Mouse (Mus musculus) intestine, embryonic 16.5 days (tissue): ENCODE measurements around the gene Cuedc1. TPM values are rescaled to one million over a fixed set of nuclear protein-coding genes. Genes with fewer than 3 reads are reported as not detected.

ENCODE experiments used
- ATAC-seq: fragments of 200-750 bp; cut with Nextera tagmentation; 2 replicates; pipeline ENCODE4 v1.8.0; 2017; ENCODE audit warnings: moderate TSS enrichment, moderate library complexity
- H3K27ac ChIP-seq: fragments of 300-500 bp; sonication (generic); 2 replicates; pipeline ENCODE4 v1.5.1; 2014; ENCODE audit warnings: mild to moderate bottlenecking, low read length
- H3K27me3 ChIP-seq: fragments of 300-500 bp; sonication (generic); replicated peaks from 2 replicates; pipeline ENCODE4 v1.6.1; 2014; ENCODE audit warnings: low read length, control low read depth, mixed read lengths; ENCODE audit not compliant: control insufficient read depth, insufficient read depth
- H3K36me3 ChIP-seq: fragments of 300-500 bp; sonication (generic); 2 replicates; pipeline ENCODE4 v1.6.1; 2014; ENCODE audit warnings: low read length, control low read depth; ENCODE audit not compliant: control insufficient read depth, insufficient read depth
- H3K4me1 ChIP-seq: fragments of 300-500 bp; sonication (generic); 2 replicates; pipeline ENCODE4 v1.6.1; 2014; ENCODE audit warnings: low read length, control low read depth, mixed read lengths; ENCODE audit not compliant: control insufficient read depth, insufficient read depth
- H3K4me2 ChIP-seq: fragments of 300-500 bp; sonication (generic); 2 replicates; pipeline ENCODE4 v1.6.1; 2014; ENCODE audit warnings: low read depth, low read length, control low read depth
- H3K4me3 ChIP-seq: fragments of 300-500 bp; sonication (generic); 2 replicates; pipeline ENCODE4 v1.5.1; 2014; ENCODE audit warnings: mild to moderate bottlenecking, low read length
- H3K9ac ChIP-seq: fragments of 300-500 bp; sonication (generic); 2 replicates; pipeline ENCODE4 v1.6.1; 2014; ENCODE audit warnings: low read depth, low read length
- H3K9me3 ChIP-seq: fragments of 300-500 bp; sonication (generic); 2 replicates; pipeline ENCODE4 v1.6.1; 2016; ENCODE audit warnings: low read length, control low read depth; ENCODE audit not compliant: control insufficient read depth
- WGBS: fragments of 180-500 bp; shearing (Covaris S2); extraction: QIAGEN DNeasy Blood & Tissue Kit; methylation state at CpG from one replicate; pipeline ENCODE4 v1.1.7; 2014; 5-methylcytosine and 5-hydroxymethylcytosine counted together
- polyA plus RNA-seq: library from polyadenylated mRNA; unstranded; fragments of >200 nt; fragmentation: Nextera tagmentation; extraction: Ambion mirVana; gene quantifications from 2 replicates; pipeline ENCODE4 v1.2.1, GENCODE M21; 2015

Cuedc1 gene
- polyA plus RNA-seq, 1 experiment from 2014 or later = 8.5 TPM

DNA sequence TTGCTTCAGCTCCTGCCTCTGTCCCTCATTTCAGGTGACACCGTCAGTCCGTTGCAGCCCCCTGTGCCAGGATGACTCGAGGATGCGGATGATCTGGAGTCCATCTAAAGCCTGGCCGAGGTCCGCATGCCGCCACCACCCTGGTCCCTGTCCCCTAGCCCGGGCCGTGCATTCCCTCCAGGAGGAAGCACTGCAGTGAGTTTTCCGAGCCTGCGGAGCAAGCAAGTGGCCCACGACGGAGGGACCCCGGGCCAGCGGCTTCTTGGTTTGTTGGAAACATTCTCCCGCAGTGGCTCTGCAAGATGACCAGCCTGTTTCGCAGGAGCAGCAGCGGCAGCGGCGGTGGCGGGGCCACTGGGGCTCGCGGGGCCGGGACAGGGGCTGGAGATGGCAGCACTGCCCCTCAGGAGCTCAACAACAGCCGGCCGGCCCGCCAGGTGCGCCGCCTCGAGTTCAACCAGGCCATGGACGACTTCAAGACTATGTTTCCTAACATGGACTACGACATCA, 71.7 kb downstream of the Cuedc1 start:
- no peaks in the 10 kb centered on the region for H3K36me3 ChIP-seq
- 35% methylated on average over 32 of the region's 32 CpGs for WGBS
- no peaks in the 10 kb centered on the region for H3K9me3 ChIP-seq
- no peak overlapping the region for H3K4me3 ChIP-seq
- peaks cover 42% of the 10 kb centered on the region for H3K4me1 ChIP-seq
- 0 out of 2 replicates have a peak, but pooled peaks cover 2% of the 10 kb centered on the region for H3K27me3 ChIP-seq
- H3K27ac ChIP-seq = no peak overlapping the region
- no peak overlapping the region for H3K4me2 ChIP-seq
- no peak for ATAC-seq
- H3K9ac ChIP-seq = 0 out of 2 replicates have a peak overlapping the region, but pooled peaks have one; percentile 33

DNA sequence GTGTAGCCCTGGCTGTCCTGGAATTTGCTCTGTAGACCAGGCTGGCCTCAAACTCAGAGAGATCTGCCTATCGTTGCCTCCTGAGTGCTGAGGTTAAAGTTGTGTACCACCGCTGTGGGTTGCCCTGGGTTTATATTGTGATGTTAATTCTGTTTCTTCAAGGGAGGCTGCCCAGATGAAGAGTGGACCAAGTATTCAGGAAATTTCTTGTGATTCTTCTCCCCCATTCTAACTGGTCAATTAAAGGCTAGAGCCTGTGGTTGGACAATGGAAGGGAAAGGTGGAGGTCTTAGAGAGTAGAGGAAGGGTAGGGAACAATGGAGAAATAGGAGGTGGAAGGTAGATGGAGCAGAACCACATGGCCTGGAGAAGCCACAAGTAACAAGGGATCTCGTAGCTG, 72.7 kb downstream of the Cuedc1 start:
- H3K36me3 ChIP-seq = no peaks in the 10 kb centered on the region
- H3K9ac ChIP-seq = no peak overlapping the region
- no peak for ATAC-seq
- WGBS = 80% methylated on average over 3 of the region's 3 CpGs
- H3K4me1 ChIP-seq = peaks cover 35% of the 10 kb centered on the region
- no peak overlapping the region for H3K4me2 ChIP-seq
- H3K9me3 ChIP-seq = no peaks in the 10 kb centered on the region
- H3K27me3 ChIP-seq = 0 out of 2 replicates have a peak, but pooled peaks cover 2% of the 10 kb centered on the region
- H3K4me3 ChIP-seq = no peak overlapping the region
- H3K27ac ChIP-seq = no peak overlapping the region

DNA sequence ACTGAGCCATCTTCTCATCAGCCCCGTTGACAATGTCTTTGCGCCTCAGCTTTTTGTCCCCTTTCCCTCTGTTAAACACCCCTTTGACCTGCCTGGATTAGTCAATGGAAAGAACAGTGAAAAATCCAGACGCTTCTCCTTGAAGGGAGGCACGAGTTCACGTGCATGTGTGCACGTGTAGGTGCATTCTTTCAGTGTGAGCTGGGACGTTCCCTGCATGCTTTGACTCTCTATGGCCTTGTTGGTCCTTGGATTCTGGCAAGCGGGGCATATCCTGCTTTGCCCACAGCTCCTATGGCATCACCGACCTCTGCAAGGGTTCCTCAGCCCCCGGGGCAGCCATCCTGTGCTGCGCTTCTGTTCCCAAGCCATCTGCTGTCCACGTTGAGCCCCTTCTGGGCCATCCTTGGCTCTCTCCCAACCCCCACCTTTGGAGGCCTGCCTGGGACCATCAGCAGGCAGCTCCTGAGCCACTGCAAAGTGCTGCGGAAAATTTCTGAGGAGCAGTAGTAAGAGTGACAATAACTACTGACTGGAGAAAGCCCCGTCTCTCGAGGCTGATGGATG, 74.1 kb downstream of the Cuedc1 start:
- H3K27me3 ChIP-seq = 0 out of 2 replicates have a peak, but pooled peaks cover 2% of the 10 kb centered on the region
- peak overlapping the region; percentile 28; the same call in 1 of the 2 replicates for H3K9ac ChIP-seq
- H3K4me2 ChIP-seq = no peak overlapping the region
- peaks cover 28% of the 10 kb centered on the region for H3K4me1 ChIP-seq
- H3K9me3 ChIP-seq = no peaks in the 10 kb centered on the region
- H3K4me3 ChIP-seq = no peak overlapping the region
- no peaks in the 10 kb centered on the region for H3K36me3 ChIP-seq
- ATAC-seq = no peak
- 58% methylated on average over 15 of the region's 15 CpGs for WGBS
- peak overlapping the region; percentile 74 for H3K27ac ChIP-seq

DNA sequence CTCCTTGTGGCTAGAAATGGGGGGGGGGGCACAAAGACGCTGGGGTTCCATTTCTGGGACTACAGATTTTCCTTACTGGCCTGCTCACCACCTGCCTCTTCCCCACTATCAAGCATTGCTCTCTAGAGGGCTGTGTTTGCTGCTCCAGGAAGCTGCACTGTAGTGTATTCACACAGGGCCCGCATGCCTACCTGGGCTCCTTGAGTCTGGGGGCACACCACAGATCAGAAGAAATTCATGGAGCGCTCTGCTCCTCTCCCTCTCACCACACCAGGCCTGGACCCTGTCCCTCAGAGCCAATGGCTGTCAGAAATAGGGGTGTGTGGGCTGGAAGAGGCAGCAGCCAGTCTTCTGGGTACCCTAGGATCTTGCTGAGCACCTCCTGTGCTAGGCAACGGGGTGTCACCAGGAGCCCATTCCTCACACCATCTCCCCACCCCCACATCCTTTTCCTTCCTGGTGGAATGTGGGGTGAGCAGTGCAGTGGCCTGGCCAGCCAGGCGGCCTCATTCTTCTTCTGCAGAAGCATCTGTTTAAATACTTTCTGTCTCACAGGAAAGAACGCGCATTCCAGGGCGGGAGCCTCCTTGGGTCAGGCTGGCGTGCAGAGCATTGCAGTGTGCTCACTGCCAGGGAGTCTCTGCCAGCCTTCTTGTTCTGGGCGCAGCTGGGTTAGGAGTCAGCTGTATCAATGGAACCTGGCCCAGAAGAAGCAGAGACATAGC, 74.9 kb downstream of the Cuedc1 start:
- Histone ChIP-seq H3K27ac (peak overlapping the region; percentile 74), H3K27me3 (0 out of 2 replicates have a peak, but pooled peaks cover 2% of the 10 kb centered on the region), H3K4me1 (peaks cover 28% of the 10 kb centered on the region), H3K4me2 (peak overlapping the region; percentile 5; the same call in 1 of the 2 replicates), H3K36me3 (no peaks in the 10 kb centered on the region), H3K9me3 (no peaks in the 10 kb centered on the region), H3K4me3 (no peak overlapping the region), H3K9ac (peak overlapping the region; percentile 9; the same call in 1 of the 2 replicates)
- ATAC-seq = peak; percentile 78
- WGBS = 31% methylated on average over 10 of the region's 10 CpGs

DNA sequence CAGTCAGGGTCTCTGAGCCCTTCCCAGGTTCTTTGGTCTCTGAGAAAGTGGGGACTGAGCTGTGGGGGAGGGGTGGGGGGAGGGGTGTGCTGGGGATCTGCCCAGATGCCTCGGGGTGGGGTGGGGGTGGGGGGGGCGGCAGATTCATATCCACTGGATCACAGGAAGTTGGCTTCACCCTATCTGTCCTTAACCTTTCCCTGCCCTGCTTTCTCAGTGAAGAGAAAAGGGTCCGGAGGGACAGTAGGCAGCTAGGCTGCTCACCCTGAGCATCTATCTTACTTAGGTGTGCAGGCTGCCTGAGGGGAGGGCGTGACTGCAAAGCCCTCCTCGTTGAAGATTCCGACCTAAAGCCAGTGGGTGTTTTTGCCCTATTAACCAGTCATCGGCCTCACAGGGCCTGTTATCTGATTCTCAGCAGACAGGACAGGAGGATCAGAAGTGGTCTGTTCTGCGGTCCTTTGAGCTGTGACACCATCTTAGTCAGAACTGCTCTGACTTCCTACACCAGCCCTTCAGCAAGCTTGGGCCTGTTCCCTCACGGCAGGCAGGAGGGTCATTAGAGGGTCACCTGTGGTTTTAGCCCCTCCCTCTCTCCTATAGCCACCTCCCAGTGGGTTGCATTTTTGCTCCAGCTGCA, 75.6 kb downstream of the Cuedc1 start:
- Histone ChIP-seq H3K36me3 (no peaks in the 10 kb centered on the region), H3K4me3 (no peak overlapping the region), H3K9me3 (no peaks in the 10 kb centered on the region), H3K4me1 (peaks cover 28% of the 10 kb centered on the region), H3K4me2 (no peak overlapping the region), H3K27me3 (0 out of 2 replicates have a peak, but pooled peaks cover 2% of the 10 kb centered on the region), H3K9ac (peak overlapping the region; percentile 9; the same call in 1 of the 2 replicates), H3K27ac (peak overlapping the region; percentile 74)
- 19% methylated on average over 8 of the region's 9 CpGs for WGBS
- ATAC-seq = peak; percentile 37

DNA sequence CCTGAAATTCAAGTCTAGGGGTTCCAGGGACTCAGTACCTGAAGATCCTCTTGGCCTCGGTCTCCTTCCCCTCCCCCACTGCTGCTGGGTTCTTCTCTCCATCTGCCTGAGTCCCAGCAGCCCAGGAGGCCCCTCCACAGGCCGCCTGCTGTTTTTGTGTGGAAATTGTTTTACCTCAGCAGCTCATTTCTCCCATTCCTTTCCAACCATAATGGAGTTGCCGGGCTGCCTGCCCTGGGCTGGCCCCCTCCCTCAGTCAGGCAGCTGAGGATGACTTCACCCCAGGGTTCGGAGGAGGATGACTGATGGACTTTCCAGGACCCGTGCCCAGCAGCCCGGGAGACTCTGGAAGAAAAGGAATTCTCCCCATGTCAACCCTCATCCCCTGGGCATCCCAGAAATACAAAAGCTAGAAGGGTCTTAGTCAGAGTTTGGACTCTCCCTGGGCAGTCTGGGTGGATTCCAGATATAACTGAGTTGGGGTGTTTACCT, 82.7 kb downstream of the Cuedc1 start:
- Histone ChIP-seq H3K36me3 (no peaks in the 10 kb centered on the region), H3K4me2 (0 out of 2 replicates have a peak overlapping the region, but pooled peaks have one; percentile 1), H3K4me1 (peaks cover 27% of the 10 kb centered on the region), H3K9me3 (no peaks in the 10 kb centered on the region), H3K27me3 (no peaks in the 10 kb centered on the region), H3K27ac (peak overlapping the region; percentile 91), H3K4me3 (no peak overlapping the region), H3K9ac (peak overlapping the region; percentile 1)
- ATAC-seq = peak; percentile 59
- WGBS = 25% methylated on average over 6 of the region's 6 CpGs

DNA sequence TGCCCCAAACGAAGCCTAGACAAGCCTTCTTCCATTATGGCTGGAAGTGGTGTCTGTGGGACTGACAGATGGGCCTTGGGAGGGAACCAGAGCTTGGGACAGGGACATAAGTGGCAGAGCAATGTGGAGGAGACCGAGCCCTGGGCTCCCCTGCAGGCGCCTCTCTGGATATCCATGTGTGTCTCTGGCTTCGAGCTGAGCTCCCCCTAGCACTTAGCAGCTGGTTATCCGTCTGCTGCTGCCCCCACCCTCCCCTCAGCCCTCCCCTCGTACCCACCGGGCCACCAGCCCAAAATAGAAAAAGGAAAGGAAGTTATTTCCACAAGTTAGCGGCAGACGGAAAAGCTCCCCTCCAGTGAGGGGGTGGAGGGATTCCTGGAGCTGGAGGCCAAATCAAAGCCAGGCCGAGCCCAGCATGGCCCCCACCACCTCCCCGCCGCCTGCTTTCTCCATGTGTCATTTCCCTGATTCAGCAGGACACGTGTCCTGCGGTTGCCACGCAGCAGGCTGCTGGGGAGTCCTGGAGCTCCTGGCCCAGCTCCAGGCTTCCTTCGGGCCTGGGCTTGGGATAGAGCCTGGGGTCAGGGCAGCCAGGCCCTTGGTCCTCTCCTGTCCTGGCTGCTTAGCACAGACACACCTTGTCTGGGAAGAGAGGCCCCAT, 83.2 kb downstream of the Cuedc1 start:
- H3K4me1 ChIP-seq = peaks cover 29% of the 10 kb centered on the region
- H3K27ac ChIP-seq = peak overlapping the region; percentile 91
- H3K27me3 ChIP-seq = no peaks in the 10 kb centered on the region
- ATAC-seq = peak; percentile 89
- WGBS = 23% methylated on average over 16 of the region's 16 CpGs
- no peak overlapping the region for H3K4me3 ChIP-seq
- no peaks in the 10 kb centered on the region for H3K36me3 ChIP-seq
- peak overlapping the region; percentile 1; the same call in 1 of the 2 replicates for H3K9ac ChIP-seq
- H3K4me2 ChIP-seq = peak overlapping the region; percentile 1; the same call in 1 of the 2 replicates
- H3K9me3 ChIP-seq = no peaks in the 10 kb centered on the region

DNA sequence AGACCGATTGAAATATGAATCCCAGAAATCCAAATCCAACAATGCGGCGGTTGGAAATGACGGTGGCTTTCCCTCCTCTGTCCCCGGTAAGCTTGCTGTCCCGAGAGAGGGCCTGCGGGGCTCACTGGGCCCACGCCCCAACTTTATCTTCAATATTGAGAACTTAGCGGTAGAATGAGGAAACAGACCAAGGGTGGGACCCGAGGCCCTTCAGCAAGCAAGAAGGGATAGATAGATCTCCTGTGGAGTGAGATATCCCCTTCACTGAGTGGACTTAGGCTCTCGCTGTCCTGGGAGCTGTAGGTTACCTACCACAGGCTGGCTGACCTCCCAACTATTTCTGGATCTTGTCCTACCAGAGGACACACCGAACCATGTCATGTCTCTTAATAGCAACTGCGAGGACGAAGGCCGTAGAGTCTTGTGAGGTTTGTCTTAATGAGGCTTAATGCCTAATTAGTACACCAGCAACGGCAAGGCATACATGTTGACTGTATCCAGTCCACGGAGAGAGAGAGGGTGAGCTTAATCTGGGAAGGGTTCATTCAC, 86.8 kb downstream of the Cuedc1 start:
- 86% methylated on average over 17 of the region's 17 CpGs for WGBS
- Histone ChIP-seq H3K36me3 (no peaks in the 10 kb centered on the region), H3K27ac (no peak overlapping the region), H3K4me3 (no peak overlapping the region), H3K4me1 (peaks cover 44% of the 10 kb centered on the region), H3K9ac (no peak overlapping the region), H3K9me3 (no peaks in the 10 kb centered on the region), H3K27me3 (no peaks in the 10 kb centered on the region), H3K4me2 (no peak overlapping the region)
- no peak for ATAC-seq
